Mouse (Mus musculus): ENCODE data around the gene Sirt6. TPM values are rescaled to one million over a fixed set of nuclear protein-coding genes. Genes with fewer than 3 reads are reported as not detected.

Gene Sirt6
- polyA plus RNA-seq, 1 experiment, result 121 TPM

GRCm38 (mm10) chr10:81626101-81626993 is 1.2 kb downstream of the Sirt6 start:
- H3K27me3 ChIP-seq (replicated peaks), result no peaks in the 10 kb centered on the region
- H3K9me3 ChIP-seq, result no peaks in the 10 kb centered on the region
- peaks cover 52% of the 10 kb centered on the region for H3K4me1 ChIP-seq
- TF ChIP-seq FLI1 (IDR thresholded peaks at IDR 0.05; ENCODE audit: low read length), result no peak
- TF ChIP-seq GATA1 (IDR thresholded peaks at IDR 0.05; ENCODE audit: borderline replicate concordance, low read length), result no peak
- peaks cover 49% of the 10 kb centered on the region for H3K36me3 ChIP-seq (replicated peaks; ENCODE audit: low read length)
- H3K4me3 ChIP-seq (replicated peaks), result peak overlapping the region; percentile 96

- Histone ChIP-seq H3K4me1 (peaks cover 52% of the 10 kb centered on the region), H3K4me3 (replicated peaks) (no peak overlapping the region), H3K36me3 (replicated peaks; ENCODE audit: low read length) (peaks cover 58% of the 10 kb centered on the region), H3K9me3 (no peaks in the 10 kb centered on the region), H3K27me3 (replicated peaks) (no peaks in the 10 kb centered on the region)
- no peak for TF ChIP-seq FLI1 (IDR thresholded peaks at IDR 0.05; ENCODE audit: low read length)
- no peak for TF ChIP-seq GATA1 (IDR thresholded peaks at IDR 0.05; ENCODE audit: borderline replicate concordance, low read length)
These were observed 4.2 kb downstream of the Sirt6 start for GRCm38 (mm10) chr10:81623441-81623840.

- peaks cover 52% of the 10 kb centered on the region for H3K36me3 ChIP-seq (replicated peaks; ENCODE audit: low read length)
- TF ChIP-seq FLI1 (IDR thresholded peaks at IDR 0.05; ENCODE audit: low read length), result no peak
- TF ChIP-seq GATA1 (IDR thresholded peaks at IDR 0.05; ENCODE audit: borderline replicate concordance, low read length), result no peak
- peaks cover 2% of the 10 kb centered on the region for H3K27me3 ChIP-seq (replicated peaks)
- H3K4me1 ChIP-seq, result peaks cover 35% of the 10 kb centered on the region
- H3K9me3 ChIP-seq, result no peaks in the 10 kb centered on the region
- no peak overlapping the region for H3K4me3 ChIP-seq (replicated peaks)
These were observed 6.8 kb downstream of the Sirt6 start for GRCm38 (mm10) chr10:81620786-81621185.

- H3K36me3 ChIP-seq (replicated peaks; ENCODE audit: low read length), result peaks cover 44% of the 10 kb centered on the region
- H3K9me3 ChIP-seq, result no peaks in the 10 kb centered on the region
- no peak overlapping the region for H3K4me3 ChIP-seq (replicated peaks)
- H3K4me1 ChIP-seq, result peaks cover 37% of the 10 kb centered on the region
- H3K27me3 ChIP-seq (replicated peaks), result peaks cover 3% of the 10 kb centered on the region
- TF ChIP-seq FLI1 (IDR thresholded peaks at IDR 0.05; ENCODE audit: low read length), result no peak
- TF ChIP-seq GATA1 (IDR thresholded peaks at IDR 0.05; ENCODE audit: borderline replicate concordance, low read length), result no peak
These were observed 7.6 kb downstream of the Sirt6 start for GRCm38 (mm10) chr10:81619976-81620375.

GRCm38 (mm10) chr10:81615486-81615885 is 12.1 kb downstream of the Sirt6 start:
- Histone ChIP-seq H3K4me1 (peaks cover 40% of the 10 kb centered on the region), H3K27me3 (replicated peaks) (peaks cover 7% of the 10 kb centered on the region), H3K36me3 (replicated peaks; ENCODE audit: low read length) (peaks cover under 1% of the 10 kb centered on the region), H3K9me3 (peaks cover 13% of the 10 kb centered on the region), H3K4me3 (replicated peaks) (no peak overlapping the region)
- TF ChIP-seq FLI1 (IDR thresholded peaks at IDR 0.05; ENCODE audit: low read length), result no peak
- TF ChIP-seq GATA1 (IDR thresholded peaks at IDR 0.05; ENCODE audit: borderline replicate concordance, low read length), result no peak

GRCm38 (mm10) chr10:81612779-81613178 is 14.8 kb downstream of the Sirt6 start:
- Histone ChIP-seq H3K4me1 (peaks cover 58% of the 10 kb centered on the region), H3K36me3 (replicated peaks; ENCODE audit: low read length) (peaks cover 20% of the 10 kb centered on the region)

GRCm38 (mm10) chr10:81608308-81608707 is 19.3 kb downstream of the Sirt6 start:
- peaks cover 23% of the 10 kb centered on the region for H3K36me3 ChIP-seq (replicated peaks; ENCODE audit: low read length)
- peaks cover 21% of the 10 kb centered on the region for H3K9me3 ChIP-seq
- peaks cover 73% of the 10 kb centered on the region for H3K4me1 ChIP-seq
- TF ChIP-seq FLI1 (IDR thresholded peaks at IDR 0.05; ENCODE audit: low read length) (no peak), GATA1 (IDR thresholded peaks at IDR 0.05; ENCODE audit: borderline replicate concordance, low read length) (no peak)
- peaks cover 4% of the 10 kb centered on the region for H3K27me3 ChIP-seq (replicated peaks)
- no peak overlapping the region for H3K4me3 ChIP-seq (replicated peaks)

More at GRCm38 (mm10) chr10:81612779-81613178, 14.8 kb downstream of the Sirt6 start:
- H3K4me3 ChIP-seq (replicated peaks), result peak overlapping the region; percentile 74
- H3K27me3 ChIP-seq (replicated peaks), result peaks cover 7% of the 10 kb centered on the region
- peaks cover 21% of the 10 kb centered on the region for H3K9me3 ChIP-seq
- no peak for TF ChIP-seq FLI1 (IDR thresholded peaks at IDR 0.05; ENCODE audit: low read length)
- no peak for TF ChIP-seq GATA1 (IDR thresholded peaks at IDR 0.05; ENCODE audit: borderline replicate concordance, low read length)

GRCm38 (mm10) chr10:81605974-81606751 is 21.4 kb downstream of the Sirt6 start, which contains the start of gene BC025920:
BC025920 (plus strand) TSS chr10:81606270.
- Histone ChIP-seq H3K4me1 (peaks cover 78% of the 10 kb centered on the region), H3K36me3 (replicated peaks; ENCODE audit: low read length) (peaks cover 23% of the 10 kb centered on the region), H3K9me3 (peaks cover 12% of the 10 kb centered on the region), H3K27me3 (replicated peaks) (peaks cover 2% of the 10 kb centered on the region), H3K4me3 (replicated peaks) (peak within 1 kb of the TSS; percentile 91)
- TF ChIP-seq GATA1 (IDR thresholded peaks at IDR 0.05; ENCODE audit: borderline replicate concordance, low read length) (no peak), FLI1 (IDR thresholded peaks at IDR 0.05; ENCODE audit: low read length) (peak; percentile 96; the same call in 1 of the 2 replicates)

- Histone ChIP-seq H3K4me3 (replicated peaks) (peak overlapping the region; percentile 91), H3K9me3 (peaks cover 7% of the 10 kb centered on the region), H3K36me3 (replicated peaks; ENCODE audit: low read length) (peaks cover 23% of the 10 kb centered on the region), H3K4me1 (peaks cover 80% of the 10 kb centered on the region), H3K27me3 (replicated peaks) (no peaks in the 10 kb centered on the region)
- TF ChIP-seq FLI1 (IDR thresholded peaks at IDR 0.05; ENCODE audit: low read length), result no peak
- TF ChIP-seq GATA1 (IDR thresholded peaks at IDR 0.05; ENCODE audit: borderline replicate concordance, low read length), result no peak
These were observed 22.0 kb downstream of the Sirt6 start for GRCm38 (mm10) chr10:81605666-81605973.
